Comparison of ENCODE assay signal across 39 mouse cellular contexts in genomic region chr9:8996494-8996893, GRCm38 (mm10). TPM values are rescaled to one million over a fixed set of nuclear protein-coding genes. Genes with fewer than 3 reads are reported as not detected.
"Had no signal": no experiment of that assay in that cellular context is flagged by ENCODE, and none has a peak within 500 bp of the region (broad histone marks: within the 10 kb centered on the region; RNA-seq: fewer than 3 reads in every experiment).

No protein-coding gene starts in this region.

- DNase-seq: heart, postnatal 10 days; heart, postnatal 14 days; heart, postnatal 36 days; heart, postnatal 4 days; kidney, adult 11 months; kidney, adult 18-20 months; kidney, adult 2 months; kidney, adult 8-10 months; kidney, adult 9 months; kidney, postnatal 10 days; kidney, postnatal 14 days; kidney, postnatal 25 days; kidney, postnatal 36 days; kidney, postnatal 4 days; layer of hippocampus, adult 9-11 months; layer of hippocampus, postnatal 36 days had no signal

- ATAC-seq: hindbrain, embryonic 16.5 days; hindbrain, postnatal 0 days; inflammation-experienced regulatory T-cells, adult 6 months; intestine, embryonic 15.5 days; intestine, embryonic 16.5 days; intestine, postnatal 0 days had no signal

- H3K27me3 ChIP-seq: heart, embryonic 12.5 days; heart, embryonic 13.5 days; heart, embryonic 15.5 days; hindbrain, embryonic 12.5 days; hindbrain, embryonic 13.5 days; hindbrain, embryonic 15.5 days; intestine, embryonic 15.5 days; kidney, embryonic 15.5 days had no signal

- H3K9me3 ChIP-seq: heart, embryonic 10.5 days; heart, embryonic 12.5 days; heart, embryonic 13.5 days; heart, embryonic 15.5 days; hindbrain, embryonic 10.5 days; hindbrain, embryonic 12.5 days; hindbrain, embryonic 13.5 days; hindbrain, embryonic 15.5 days; intestine, embryonic 15.5 days; kidney, embryonic 15.5 days had no signal

- H3K4me3 ChIP-seq: heart, embryonic 10.5 days; heart, embryonic 12.5 days; heart, embryonic 13.5 days; heart, embryonic 15.5 days; hindbrain, embryonic 10.5 days; hindbrain, embryonic 12.5 days; hindbrain, embryonic 13.5 days; hindbrain, embryonic 15.5 days; intestine, embryonic 15.5 days; kidney, embryonic 15.5 days; layer of hippocampus, adult 2 months had no signal

- H3K36me3 ChIP-seq: heart, embryonic 13.5 days; heart, embryonic 15.5 days; hindbrain, embryonic 13.5 days; intestine, embryonic 15.5 days had no signal

- H3K4me1 ChIP-seq: heart, embryonic 10.5 days; heart, embryonic 12.5 days; heart, embryonic 13.5 days; heart, embryonic 15.5 days; hindbrain, embryonic 10.5 days; hindbrain, embryonic 12.5 days; hindbrain, embryonic 13.5 days; hindbrain, embryonic 15.5 days; intestine, embryonic 15.5 days; kidney, embryonic 15.5 days had no signal

- H3K27ac ChIP-seq: heart, embryonic 10.5 days; heart, embryonic 13.5 days; heart, embryonic 15.5 days; hindbrain, embryonic 10.5 days; hindbrain, embryonic 12.5 days; hindbrain, embryonic 13.5 days; hindbrain, embryonic 14.5 days; hindbrain, embryonic 15.5 days; hindbrain, postnatal 0 days; intestine, embryonic 15.5 days; kidney, embryonic 15.5 days; kidney, postnatal 0 days; layer of hippocampus, adult 2 months had no signal

RNA-seq across cellular contexts. Expression of gene Gm16485, which starts 24.9 kb away (rescaled TPM):
- total RNA-seq: heart, postnatal 10 days; heart, postnatal 14 days; heart, postnatal 25 days; heart, postnatal 36 days; heart, postnatal 4 days had no signal
- polyA plus RNA-seq: heart, embryonic 10.5 days; heart, embryonic 11.5 days; heart, embryonic 12.5 days; heart, embryonic 13.5 days; heart, embryonic 14.5 days; heart, embryonic 15.5 days; heart, embryonic 16.5 days; heart, postnatal 0 days; hindbrain, embryonic 10.5 days; inflammation-experienced regulatory T-cells, adult 6 months; intestine, embryonic 15.5 days had no signal
